In genomic region chr12:40257226-40257625, GRCm38 (mm10) we compare ENCODE assay signal across 8 mouse cellular contexts. TPM values are rescaled to one million over a fixed set of nuclear protein-coding genes. Genes with fewer than 3 reads are reported as not detected.
A peak's percentile ranks its signal among the peaks of the same experiment; 100 is the strongest.
DNase-seq lines count a peak whose midpoint lies in the region; ATAC-seq and TF ChIP-seq lines count a peak whose summit lies in the region.

No protein-coding gene starts in this region.

- DNase-seq in ES-E14 (ENCODE audit: low read depth, low spot score): peak; percentile 49
- DNase-seq in c-Kit-positive CD71-positive TER-119-negative erythroid progenitor cells, embryonic 14.5 days (ENCODE audit: low read depth): peak; percentile 34
- DNase-seq in layer of hippocampus, postnatal 10 days (ENCODE audit: low spot score in 2 of 2): peak; percentile 94
- peak; percentile 81 for DNase-seq in lung, postnatal 25 days (ENCODE audit: low spot score)
- DNase-seq in retina, postnatal 1 day: peak; percentile 76
- peak; percentile 26 for DNase-seq in urinary bladder, postnatal 10 days (ENCODE audit: low spot score)

- in situ Hi-C loops in ES-E14 (cut with MboI; ENCODE audit: low sequenced_read_pairs in 2 of 2, unreplicated experiment in 2 of 2): loop anchor here (10.0 to 25.0 kb wide), 4 partner anchors 428 to 568 kb away; no protein-coding TSS in a partner anchor

- no peak overlapping the region for H3K27ac ChIP-seq in ES-E14 (ENCODE audit: insufficient read depth, low read depth, low read length, poor library complexity, severe bottlenecking)
- no peak overlapping the region for H3K27ac ChIP-seq in forebrain, embryonic 13.5 days
- no peak overlapping the region for H3K27ac ChIP-seq in hindbrain, embryonic 12.5 days

- WGBS in forebrain, embryonic 13.5 days: 1% methylated on average over 8 of the region's 8 CpGs
- WGBS in hindbrain, embryonic 12.5 days: 5% methylated on average over 8 of the region's 8 CpGs

- H3K27me3 ChIP-seq in forebrain, embryonic 13.5 days: no peaks in the 10 kb centered on the region
- H3K27me3 ChIP-seq in hindbrain, embryonic 12.5 days: no peaks in the 10 kb centered on the region

- ATAC-seq in forebrain, embryonic 13.5 days: peak; percentile 92
- ATAC-seq in hindbrain, embryonic 12.5 days (ENCODE audit: low FRiP score): peak; percentile 83

- no peaks in the 10 kb centered on the region for H3K9me3 ChIP-seq in ES-E14 (ENCODE audit: control insufficient read depth, insufficient read depth, low read depth, low read length)
- no peaks in the 10 kb centered on the region for H3K9me3 ChIP-seq in forebrain, embryonic 13.5 days (replicated peaks)
- no peaks in the 10 kb centered on the region for H3K9me3 ChIP-seq in hindbrain, embryonic 12.5 days (replicated peaks)

- no peak overlapping the region for H3K4me3 ChIP-seq in ES-E14 (ENCODE audit: insufficient read depth in 1 of 2, low read depth in 1 of 2, low read length in 2 of 2, poor library complexity in 1 of 2, severe bottlenecking in 1 of 2)
- no peak overlapping the region for H3K4me3 ChIP-seq in forebrain, embryonic 13.5 days
- H3K4me3 ChIP-seq in hindbrain, embryonic 12.5 days: no peak overlapping the region

- no peak overlapping the region for H3K9ac ChIP-seq in ES-E14 (ENCODE audit: insufficient read depth, low read depth, low read length, poor library complexity, severe bottlenecking)
- H3K9ac ChIP-seq in forebrain, embryonic 13.5 days: no peak overlapping the region
- no peak overlapping the region for H3K9ac ChIP-seq in hindbrain, embryonic 12.5 days

- no peaks in the 10 kb centered on the region for H3K36me3 ChIP-seq in ES-E14 (ENCODE audit: control insufficient read depth, insufficient read depth, low read length, poor library complexity, severe bottlenecking)
- H3K36me3 ChIP-seq in forebrain, embryonic 13.5 days (ENCODE audit: poor library complexity, severe bottlenecking): no peaks in the 10 kb centered on the region
- H3K36me3 ChIP-seq in hindbrain, embryonic 12.5 days: no peaks in the 10 kb centered on the region

- peaks cover 0 to 5% of the 10 kb centered on the region in 2 experiments; a peak in 3 of 4 replicates for H3K4me1 ChIP-seq in ES-E14 (ENCODE audit: control insufficient read depth in 2 of 2, insufficient read depth in 2 of 2, low read length in 2 of 2, poor library complexity in 1 of 2)
- no peaks in the 10 kb centered on the region for H3K4me1 ChIP-seq in forebrain, embryonic 13.5 days
- no peaks in the 10 kb centered on the region for H3K4me1 ChIP-seq in hindbrain, embryonic 12.5 days

- no peak overlapping the region for H3K4me2 ChIP-seq in forebrain, embryonic 13.5 days
- H3K4me2 ChIP-seq in hindbrain, embryonic 12.5 days (replicated peaks): no peak overlapping the region

TF ChIP-seq in ES-E14, 5 proteins besides CTCF, POLR2A, EP300 and RAD21:
- TF ChIP-seq CHD2 (IDR thresholded peaks at IDR 0.05; ENCODE audit: low read depth, low read length) (no peak), ZC3H11A (IDR thresholded peaks at IDR 0.05; ENCODE audit: borderline replicate concordance, low read depth, low read length) (peak; percentile 92), HCFC1 (IDR thresholded peaks at IDR 0.05; ENCODE audit: borderline replicate concordance, insufficient read depth, low read length) (no peak)

RNA-seq across cellular contexts. Expression of gene Ifrd1, which starts 8.9 kb away (rescaled TPM):
- 79.8 and 116 TPM in 2 replicates for total RNA-seq in ES-E14 (2012; rRNA removed)
- 183 and 186 TPM in 2 replicates for polyA plus RNA-seq in forebrain, embryonic 13.5 days (2015; fragmentation: Nextera tagmentation; extraction: Ambion mirVana)
- 150 and 155 TPM in 2 replicates for polyA plus RNA-seq in hindbrain, embryonic 12.5 days (2016; fragmentation: Nextera tagmentation; extraction: Ambion mirVana)
- total RNA-seq in layer of hippocampus, postnatal 10 days (2021): 100 to 1,000 TPM in 1 of 2 experiments, 10 to 100 TPM in 1; 97.4 to 104 TPM

RNA-seq across cellular contexts. Expression of gene Lsmem1, which starts 57.9 kb away (rescaled TPM):
- total RNA-seq in ES-E14 (2012; rRNA removed): 0.09 and 0.16 TPM in 2 replicates
- not detected in 2 replicates for polyA plus RNA-seq in forebrain, embryonic 13.5 days (2015; fragmentation: Nextera tagmentation; extraction: Ambion mirVana)
- 0.31 TPM in 1 of 2 replicates, not detected in the other for polyA plus RNA-seq in hindbrain, embryonic 12.5 days (2016; fragmentation: Nextera tagmentation; extraction: Ambion mirVana)
- total RNA-seq in layer of hippocampus, postnatal 10 days (2021): under 1 TPM; 0.22 to 0.69 TPM

Comparison
In these comparisons a context has a peak if more than half of its experiments do, and no peak if none do; other contexts are left out.
1. DNase-seq: peak in every context shown above with its lines; median percentile 94 in layer of hippocampus, postnatal 10 days; 81 in lung, postnatal 25 days; 76 in retina, postnatal 1 day; 49 in ES-E14; 34 in c-Kit-positive CD71-positive TER-119-negative erythroid progenitor cells, embryonic 14.5 days; 26 in urinary bladder, postnatal 10 days.